Mouse (Mus musculus) limb, embryonic 10.5 days (tissue): ENCODE measurements around the gene Dnm3. TPM values are rescaled to one million over a fixed set of nuclear protein-coding genes. Genes with fewer than 3 reads are reported as not detected.

ENCODE experiments used
- DNase-seq: peaks from one replicate; pipeline ENCODE4 v3.0.0-alpha.2; 2017; ENCODE audit warnings: low spot score
- H3K27ac ChIP-seq: fragments of 300-500 bp; sonication (generic); 2 replicates; pipeline ENCODE4 v1.5.1; 2016; ENCODE audit warnings: mild to moderate bottlenecking
- H3K27me3 ChIP-seq: fragments of 300-500 bp; sonication (generic); 2 replicates; pipeline ENCODE4 v1.6.1; 2016; ENCODE audit warnings: low read depth, mild to moderate bottlenecking; ENCODE audit not compliant: poor library complexity, severe bottlenecking
- H3K36me3 ChIP-seq: fragments of 300-500 bp; sonication (generic); 2 replicates; pipeline ENCODE4 v1.6.1; 2016; ENCODE audit warnings: mild to moderate bottlenecking, moderate library complexity
- H3K4me1 ChIP-seq: fragments of 300-500 bp; sonication (generic); 2 replicates; pipeline ENCODE4 v1.6.1; 2016
- H3K4me3 ChIP-seq: fragments of 300-500 bp; sonication (generic); 2 replicates; pipeline ENCODE4 v1.5.1; 2016; ENCODE audit warnings: mild to moderate bottlenecking, moderate library complexity
- H3K9me3 ChIP-seq: fragments of 300-500 bp; sonication (generic); replicated peaks from 2 replicates; pipeline ENCODE4 v1.6.1; 2016; ENCODE audit warnings: mild to moderate bottlenecking
- WGBS: fragments of 180-500 bp; shearing (Covaris S2); methylation state at CpG from one replicate; pipeline ENCODE4 v1.1.7; 2016; 5-methylcytosine and 5-hydroxymethylcytosine counted together
- polyA plus RNA-seq: library from polyadenylated mRNA; unstranded; fragments of >200 nt; fragmentation: Nextera tagmentation; extraction: Ambion mirVana; gene quantifications from 2 replicates; pipeline ENCODE4 v1.2.1, GENCODE M21; 2016

The Dnm3 gene
- polyA plus RNA-seq, 1 experiment from 2014 or later, result 11.6 TPM

GRCm38 (mm10) chr1:162147554-162147953 lies 330.3 kb downstream of the Dnm3 start:
- H3K27me3 ChIP-seq, result no peaks in the 10 kb centered on the region
- H3K36me3 ChIP-seq, result no peaks in the 10 kb centered on the region
- no peak overlapping the region for H3K4me3 ChIP-seq
- no peak overlapping the region for H3K27ac ChIP-seq
- WGBS, result 85% methylated on average over 3 of the region's 3 CpGs
- H3K9me3 ChIP-seq, result no peaks in the 10 kb centered on the region
- no peak for DNase-seq
- peaks cover 24% of the 10 kb centered on the region for H3K4me1 ChIP-seq

GRCm38 (mm10) chr1:162145748-162146147 lies 332.1 kb downstream of the Dnm3 start:
- H3K27ac ChIP-seq, result 0 out of 2 replicates have a peak overlapping the region, but pooled peaks have one; percentile 8
- no peak overlapping the region for H3K4me3 ChIP-seq
- H3K4me1 ChIP-seq, result peaks cover 23% of the 10 kb centered on the region
- no peaks in the 10 kb centered on the region for H3K9me3 ChIP-seq
- H3K27me3 ChIP-seq, result no peaks in the 10 kb centered on the region
- DNase-seq, result no peak
- no peaks in the 10 kb centered on the region for H3K36me3 ChIP-seq
- 72% methylated on average over 6 of the region's 6 CpGs for WGBS

- Histone ChIP-seq H3K9me3 (no peaks in the 10 kb centered on the region), H3K27ac (peak overlapping the region; percentile 73), H3K36me3 (no peaks in the 10 kb centered on the region), H3K4me3 (no peak overlapping the region), H3K27me3 (no peaks in the 10 kb centered on the region), H3K4me1 (peaks cover 23% of the 10 kb centered on the region)
- no peak for DNase-seq
- WGBS, result 83% methylated on average over 1 of the region's 1 CpGs
Observed at GRCm38 (mm10) chr1:162144992-162145391, 332.8 kb downstream of the Dnm3 start.

GRCm38 (mm10) chr1:162143974-162144912 lies 333.6 kb downstream of the Dnm3 start:
- peak overlapping the region; percentile 73 for H3K27ac ChIP-seq
- no peaks in the 10 kb centered on the region for H3K9me3 ChIP-seq
- 65% methylated on average over 6 of the region's 6 CpGs for whole genome bisulfite sequencing
- peaks cover 23% of the 10 kb centered on the region for H3K4me1 ChIP-seq
- DNase-seq, result no peak
- H3K36me3 ChIP-seq, result no peaks in the 10 kb centered on the region
- H3K27me3 ChIP-seq, result no peaks in the 10 kb centered on the region
- no peak overlapping the region for H3K4me3 ChIP-seq

- peaks cover 23% of the 10 kb centered on the region for H3K4me1 ChIP-seq
- no peak overlapping the region for H3K4me3 ChIP-seq
- H3K27me3 ChIP-seq, result no peaks in the 10 kb centered on the region
- 92% methylated on average over 7 of the region's 7 CpGs for WGBS
- H3K36me3 ChIP-seq, result no peaks in the 10 kb centered on the region
- peak overlapping the region; percentile 6; the same call in 1 of the 2 replicates for H3K27ac ChIP-seq
- no peaks in the 10 kb centered on the region for H3K9me3 ChIP-seq
- DNase-seq, result no peak
Observed at GRCm38 (mm10) chr1:162142285-162142684, 335.5 kb downstream of the Dnm3 start.

GRCm38 (mm10) chr1:162136328-162136727 lies 341.5 kb downstream of the Dnm3 start:
- no peak for DNase-seq
- Histone ChIP-seq H3K4me3 (no peak overlapping the region), H3K27ac (peak overlapping the region; percentile 74), H3K27me3 (no peaks in the 10 kb centered on the region), H3K4me1 (peaks cover 22% of the 10 kb centered on the region), H3K9me3 (no peaks in the 10 kb centered on the region), H3K36me3 (no peaks in the 10 kb centered on the region)
- 68% methylated on average over 4 of the region's 4 CpGs for WGBS

GRCm38 (mm10) chr1:162135451-162136213 lies 342.2 kb downstream of the Dnm3 start:
- 92% methylated on average over 11 of the region's 11 CpGs for WGBS
- no peaks in the 10 kb centered on the region for H3K36me3 ChIP-seq
- DNase-seq, result no peak
- H3K9me3 ChIP-seq, result no peaks in the 10 kb centered on the region
- no peaks in the 10 kb centered on the region for H3K27me3 ChIP-seq
- no peak overlapping the region for H3K4me3 ChIP-seq
- peaks cover 29% of the 10 kb centered on the region for H3K4me1 ChIP-seq
- peak overlapping the region; percentile 74 for H3K27ac ChIP-seq

- Histone ChIP-seq H3K9me3 (no peaks in the 10 kb centered on the region), H3K27me3 (no peaks in the 10 kb centered on the region), H3K4me1 (peaks cover 30% of the 10 kb centered on the region), H3K27ac (peak overlapping the region; percentile 74; the same call in 1 of the 2 replicates), H3K36me3 (no peaks in the 10 kb centered on the region), H3K4me3 (no peak overlapping the region)
- WGBS, result 68% methylated on average over 3 of the region's 3 CpGs
- DNase-seq, result no peak
Observed at GRCm38 (mm10) chr1:162134651-162135066, 343.2 kb downstream of the Dnm3 start.

GRCm38 (mm10) chr1:162132908-162133641 lies 344.8 kb downstream of the Dnm3 start:
- Histone ChIP-seq H3K36me3 (no peaks in the 10 kb centered on the region), H3K27ac (no peak overlapping the region), H3K4me1 (peaks cover 30% of the 10 kb centered on the region), H3K4me3 (no peak overlapping the region), H3K9me3 (no peaks in the 10 kb centered on the region), H3K27me3 (no peaks in the 10 kb centered on the region)
- no peak for DNase-seq
- 93% methylated on average over 8 of the region's 8 CpGs for WGBS

GRCm38 (mm10) chr1:162126856-162127792 lies 350.7 kb downstream of the Dnm3 start:
- peaks cover 46% of the 10 kb centered on the region for H3K4me1 ChIP-seq
- no peak for DNase-seq

GRCm38 (mm10) chr1:162124396-162124795 lies 353.4 kb downstream of the Dnm3 start:
- DNase-seq, result no peak
- Histone ChIP-seq H3K4me3 (no peak overlapping the region), H3K27ac (peak overlapping the region; percentile 68; the same call in 1 of the 2 replicates), H3K4me1 (peaks cover 51% of the 10 kb centered on the region), H3K27me3 (no peaks in the 10 kb centered on the region), H3K36me3 (no peaks in the 10 kb centered on the region), H3K9me3 (no peaks in the 10 kb centered on the region)
- 69% methylated on average over 3 of the region's 3 CpGs for WGBS

More at GRCm38 (mm10) chr1:162126856-162127792, 350.7 kb downstream of the Dnm3 start:
- no peaks in the 10 kb centered on the region for H3K27me3 ChIP-seq
- H3K36me3 ChIP-seq, result no peaks in the 10 kb centered on the region
- no peaks in the 10 kb centered on the region for H3K9me3 ChIP-seq
- no peak overlapping the region for H3K4me3 ChIP-seq
- peak overlapping the region; percentile 47; the same call in 1 of the 2 replicates for H3K27ac ChIP-seq
- WGBS, result 79% methylated on average over 8 of the region's 8 CpGs
